Comparison of ENCODE assay signal across 30 mouse cellular contexts in genomic region chr12:87409123-87409522, GRCm38 (mm10). TPM values are rescaled to one million over a fixed set of nuclear protein-coding genes. Genes with fewer than 3 reads are reported as not detected.
DNase-seq lines count a peak whose midpoint lies in the region; ATAC-seq and TF ChIP-seq lines count a peak whose summit lies in the region.
"Had no signal": no experiment of that assay in that cellular context is flagged by ENCODE, and none has a peak within 500 bp of the region (broad histone marks: within the 10 kb centered on the region; RNA-seq: fewer than 3 reads in every experiment).

No protein-coding gene starts in this region.

- WGBS in liver, postnatal 0 days (ENCODE audit: insufficient replicate concordance): 74% methylated on average over 4 of the region's 4 CpGs
- 52% methylated on average over 4 of the region's 4 CpGs for WGBS in intestine, postnatal 0 days
- WGBS in stomach, postnatal 0 days: 59% methylated on average over 4 of the region's 4 CpGs

- H3K27ac ChIP-seq in liver, postnatal 0 days (ENCODE audit: low read depth): no peak overlapping the region
- H3K27ac ChIP-seq in intestine, postnatal 0 days (ENCODE audit: low read depth, low read length): no peak overlapping the region; the same call in 1 of the 2 replicates
- peak overlapping the region; percentile 85 for H3K27ac ChIP-seq in stomach, postnatal 0 days (replicated peaks)
- H3K27ac ChIP-seq: forebrain, embryonic 12.5 days; heart, embryonic 13.5 days; hindbrain, embryonic 14.5 days; left cerebral cortex, adult 2 months; limb, embryonic 12.5 days; liver, embryonic 13.5 days; midbrain, embryonic 10.5 days; midbrain, embryonic 15.5 days; neural tube, embryonic 15.5 days had no signal

- no peak overlapping the region for H3K4me2 ChIP-seq in liver, postnatal 0 days (ENCODE audit: low read depth, low read length)
- H3K4me2 ChIP-seq in intestine, postnatal 0 days (replicated peaks; ENCODE audit: low read depth): no peak overlapping the region
- H3K4me2 ChIP-seq in stomach, postnatal 0 days (replicated peaks; ENCODE audit: low read depth): no peak overlapping the region
- H3K4me2 ChIP-seq: forebrain, embryonic 12.5 days; hindbrain, embryonic 14.5 days; limb, embryonic 12.5 days; midbrain, embryonic 15.5 days; neural tube, embryonic 15.5 days had no signal

- no peak for TF ChIP-seq CTCF in liver, postnatal 0 days (IDR thresholded peaks at IDR 0.05; ENCODE audit: low read depth)
- no peak for TF ChIP-seq CTCF in intestine, postnatal 0 days (IDR thresholded peaks at IDR 0.05; ENCODE audit: low read depth)
- TF ChIP-seq CTCF in stomach, postnatal 0 days (IDR thresholded peaks at IDR 0.05; ENCODE audit: low read depth): no peak

- TF ChIP-seq EP300 in liver, postnatal 0 days (IDR thresholded peaks at IDR 0.05; ENCODE audit: low read depth): no peak
- no peak for TF ChIP-seq EP300 in stomach, postnatal 0 days (optimal IDR thresholded peaks at IDR 0.05)

- no peak overlapping the region for H3K9ac ChIP-seq in liver, postnatal 0 days (replicated peaks)
- no peak overlapping the region for H3K9ac ChIP-seq in intestine, postnatal 0 days (ENCODE audit: low read depth, low read length)
- no peak overlapping the region for H3K9ac ChIP-seq in stomach, postnatal 0 days (ENCODE audit: low read length)
- H3K9ac ChIP-seq: forebrain, embryonic 12.5 days; heart, embryonic 13.5 days; hindbrain, embryonic 14.5 days; limb, embryonic 12.5 days; liver, embryonic 13.5 days; midbrain, embryonic 15.5 days; neural tube, embryonic 15.5 days had no signal

- H3K9me3 ChIP-seq in liver, postnatal 0 days (ENCODE audit: low read length): no peaks in the 10 kb centered on the region
- H3K9me3 ChIP-seq in intestine, postnatal 0 days (ENCODE audit: control insufficient read depth): no peaks in the 10 kb centered on the region
- H3K9me3 ChIP-seq in stomach, postnatal 0 days (ENCODE audit: control insufficient read depth, low read length): no peaks in the 10 kb centered on the region
- H3K9me3 ChIP-seq: forebrain, embryonic 12.5 days; G1E; heart, embryonic 13.5 days; limb, embryonic 12.5 days; liver, embryonic 13.5 days; midbrain, embryonic 10.5 days; midbrain, embryonic 15.5 days; neural tube, embryonic 15.5 days had no signal

- no peak overlapping the region for H3K4me3 ChIP-seq in liver, postnatal 0 days (ENCODE audit: low read depth, low read length)
- H3K4me3 ChIP-seq in intestine, postnatal 0 days (ENCODE audit: low read depth, low read length): no peak overlapping the region
- H3K4me3 ChIP-seq in stomach, postnatal 0 days (ENCODE audit: low read depth, low read length): no peak overlapping the region
- H3K4me3 ChIP-seq: erythroblast, embryonic 14.5 days; forebrain, embryonic 12.5 days; heart, embryonic 13.5 days; left cerebral cortex, adult 2 months; limb, embryonic 12.5 days; liver, embryonic 13.5 days; midbrain, embryonic 10.5 days; midbrain, embryonic 15.5 days; neural tube, embryonic 15.5 days had no signal

- peak; percentile 11 for DNase-seq in liver
- DNase-seq in liver, postnatal 0 days: no peak
- DNase-seq in R1 (ENCODE audit: low read depth, low spot score): peak; percentile 93
- DNase-seq in stomach, postnatal 0 days (ENCODE audit: low spot score): peak; percentile 90
- no peak for DNase-seq in thymus, postnatal 4 days
- no peak for DNase-seq in B cell, adult 2 months
- DNase-seq in cerebellum, adult 11 months: no peak
- DNase-seq: adrenal gland, postnatal 25 days; cerebellum, adult 18-20 months; cerebellum, postnatal 10 days; gastrocnemius, postnatal 10 days; heart, postnatal 10 days; kidney, adult 2 months; kidney, postnatal 14 days; liver, embryonic 13.5 days; lung, adult 2 months; lung, postnatal 14 days; right cerebral cortex, postnatal 25 days; thymus, postnatal 14 days had no signal

- no peak for ATAC-seq in liver, postnatal 0 days
- ATAC-seq in intestine, postnatal 0 days: peak; percentile 55
- ATAC-seq in stomach, postnatal 0 days (ENCODE audit: low FRiP score, low TSS enrichment): peak; percentile 82
- ATAC-seq: midbrain, embryonic 15.5 days had no signal

- peaks cover 10% of the 10 kb centered on the region for H3K4me1 ChIP-seq in liver, postnatal 0 days (ENCODE audit: insufficient read depth)
- 0 out of 2 replicates have a peak, but pooled peaks cover 6% of the 10 kb centered on the region for H3K4me1 ChIP-seq in intestine, postnatal 0 days (replicated peaks; ENCODE audit: control insufficient read depth, insufficient read depth, low read length)
- H3K4me1 ChIP-seq in stomach, postnatal 0 days (replicated peaks; ENCODE audit: control insufficient read depth, insufficient read depth): 0 out of 2 replicates have a peak, but pooled peaks cover 2% of the 10 kb centered on the region
- H3K4me1 ChIP-seq: midbrain, embryonic 15.5 days; neural tube, embryonic 15.5 days had no signal

- no peaks in the 10 kb centered on the region for H3K27me3 ChIP-seq in liver, postnatal 0 days (ENCODE audit: insufficient read depth, low read length)
- H3K27me3 ChIP-seq in intestine, postnatal 0 days (replicated peaks; ENCODE audit: control insufficient read depth, insufficient read depth, low read length): no peaks in the 10 kb centered on the region
- H3K27me3 ChIP-seq in stomach, postnatal 0 days (ENCODE audit: control insufficient read depth, insufficient read depth, low read length): no peaks in the 10 kb centered on the region
- H3K27me3 ChIP-seq: forebrain, embryonic 12.5 days; heart, embryonic 13.5 days; limb, embryonic 12.5 days; liver, embryonic 13.5 days; midbrain, embryonic 15.5 days; neural tube, embryonic 15.5 days had no signal

- H3K36me3 ChIP-seq in liver, postnatal 0 days (replicated peaks; ENCODE audit: insufficient read depth, low read length): no peaks in the 10 kb centered on the region
- H3K36me3 ChIP-seq in intestine, postnatal 0 days (ENCODE audit: control insufficient read depth, insufficient read depth): no peaks in the 10 kb centered on the region
- no peaks in the 10 kb centered on the region for H3K36me3 ChIP-seq in stomach, postnatal 0 days (ENCODE audit: control insufficient read depth, insufficient read depth, low read length)
- H3K36me3 ChIP-seq: forebrain, embryonic 12.5 days; G1E; heart, embryonic 13.5 days; limb, embryonic 12.5 days; liver, embryonic 13.5 days; midbrain, embryonic 10.5 days; midbrain, embryonic 15.5 days; neural tube, embryonic 15.5 days had no signal

RNA-seq across cellular contexts. Expression of gene Sptlc2, which starts 21.0 kb away (rescaled TPM):
- 39.5 and 42.3 TPM in 2 replicates for polyA plus RNA-seq in liver, postnatal 0 days (2015; fragmentation: Nextera tagmentation; extraction: Ambion mirVana)
- 186 and 199 TPM in 2 replicates for polyA plus RNA-seq in intestine, postnatal 0 days (2015; fragmentation: Nextera tagmentation; extraction: Ambion mirVana)
- polyA plus RNA-seq in stomach, postnatal 0 days (2015; fragmentation: Nextera tagmentation; extraction: Ambion mirVana): 201 and 204 TPM in 2 replicates

RNA-seq across cellular contexts. Expression of gene Slirp, which starts 34.6 kb away (rescaled TPM):
- polyA plus RNA-seq in liver, postnatal 0 days (2015; fragmentation: Nextera tagmentation; extraction: Ambion mirVana): 132 and 146 TPM in 2 replicates
- polyA plus RNA-seq in intestine, postnatal 0 days (2015; fragmentation: Nextera tagmentation; extraction: Ambion mirVana): 250 and 272 TPM in 2 replicates
- 226 and 238 TPM in 2 replicates for polyA plus RNA-seq in stomach, postnatal 0 days (2015; fragmentation: Nextera tagmentation; extraction: Ambion mirVana)
- polyA plus RNA-seq: erythroblast, embryonic 14.5 days had no signal

RNA-seq across cellular contexts. Expression of gene Alkbh1, which starts 34.7 kb away (rescaled TPM):
- 10.1 and 13.1 TPM in 2 replicates for polyA plus RNA-seq in liver, postnatal 0 days (2015; fragmentation: Nextera tagmentation; extraction: Ambion mirVana)
- polyA plus RNA-seq in intestine, postnatal 0 days (2015; fragmentation: Nextera tagmentation; extraction: Ambion mirVana): 13.6 and 21.9 TPM in 2 replicates
- 21.7 and 21.8 TPM in 2 replicates for polyA plus RNA-seq in stomach, postnatal 0 days (2015; fragmentation: Nextera tagmentation; extraction: Ambion mirVana)

Comparison
In these comparisons a context has a peak if more than half of its experiments do, and no peak if none do; other contexts are left out.
1. DNase-seq: peak in liver (single experiment), R1 (single experiment) and stomach, postnatal 0 days (single experiment); none in liver, postnatal 0 days (single experiment), thymus, postnatal 4 days (single experiment), B cell, adult 2 months (0 of 2) and cerebellum, adult 11 months (single experiment).